Mouse (Mus musculus) megakaryocyte progenitor cell, adult 5-6 weeks (primary cell): ENCODE measurements around the gene Lcmt1. TPM values are rescaled to one million over a fixed set of nuclear protein-coding genes. Genes with fewer than 3 reads are reported as not detected.

Experiments
- ATAC-seq: replicated peaks from 2 replicates; pipeline ENCODE4 v1.8.0; 2016; ENCODE audit warnings: mild to moderate bottlenecking, moderate TSS enrichment, inconsistent platforms; ENCODE audit not compliant: poor library complexity
- total RNA-seq, 2 experiments: library from RNA; stranded (forward) in 1 of 2; stranded (reverse) in 1 of 2; fragments of 157-497, 149-512 nt in 1 of 2; fragments of 200-1000 nt in 1 of 2; gene quantifications; 2 replicates each; pipeline versions ENCODE4 v1.2.3 to v1.2.4; 2015 to 2017

Gene Lcmt1
- total RNA-seq, 2 experiments from 2014 or later: 35.9 to 45.4 TPM

DNA sequence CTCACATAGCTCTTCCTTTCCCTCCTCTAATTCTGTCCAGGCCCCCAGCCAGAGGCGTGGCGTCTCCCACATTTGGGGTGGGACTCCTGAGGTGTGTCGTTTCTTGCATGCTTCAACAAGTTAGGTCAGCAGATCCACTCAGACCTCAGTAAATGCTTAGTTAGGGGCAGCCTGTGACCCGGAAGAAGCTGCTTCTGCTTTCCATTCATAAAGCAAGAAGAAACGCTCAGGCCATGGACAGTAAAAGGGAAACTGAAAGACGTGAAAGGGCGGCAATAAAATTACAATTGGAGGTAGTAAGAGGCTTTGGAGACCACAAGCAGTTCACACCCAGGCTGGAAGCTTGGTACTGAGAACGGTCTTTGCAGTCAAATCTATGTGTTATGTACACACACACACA, 27.8 kb downstream of the Lcmt1 start:
- peak; percentile 76 for ATAC-seq

DNA sequence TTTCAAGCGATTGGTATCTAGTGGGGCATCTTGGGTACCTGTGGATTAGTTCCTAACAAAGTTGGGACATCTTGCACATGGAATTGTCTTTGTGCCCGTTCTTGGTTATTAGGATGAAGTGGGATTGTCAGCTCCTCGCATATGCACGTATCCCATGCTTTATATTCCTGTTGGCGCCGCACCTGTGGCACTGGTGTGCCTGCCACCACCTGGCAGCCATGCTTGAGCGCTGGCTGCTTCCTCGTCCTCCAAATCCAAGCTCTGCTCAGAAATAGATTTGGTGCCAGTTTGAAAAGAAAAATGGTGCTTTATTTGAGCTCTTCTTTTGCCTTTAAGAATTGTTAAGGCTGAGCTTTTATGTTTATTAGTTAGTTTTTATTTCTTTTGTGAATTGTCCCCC, 28.3 kb downstream of the Lcmt1 start:
- ATAC-seq: no peak

DNA sequence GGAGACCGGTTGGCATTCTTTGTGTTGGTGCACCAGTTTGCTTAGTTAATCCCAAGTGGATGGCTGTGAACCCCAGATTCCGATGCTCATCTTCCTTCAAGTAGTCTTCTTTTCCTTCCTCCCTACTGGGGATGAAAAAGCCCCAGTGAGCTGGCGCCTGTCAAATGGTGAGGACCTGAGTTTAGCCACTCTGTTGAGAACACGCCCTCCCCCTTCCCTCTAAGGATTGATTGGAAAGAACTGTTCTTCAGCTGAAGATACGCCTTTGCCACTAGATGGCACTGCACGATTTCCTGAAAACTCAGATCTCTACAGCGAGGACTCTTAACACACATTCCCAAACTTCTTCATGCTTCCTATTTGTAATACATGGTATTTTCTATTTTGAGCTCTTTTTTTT, 29.2 kb downstream of the Lcmt1 start:
- ATAC-seq: peak; percentile 88

- no peak for ATAC-seq
Measured at GRCm38 (mm10) chr7:123399286-123399685, 29.7 kb downstream of the Lcmt1 start.

DNA sequence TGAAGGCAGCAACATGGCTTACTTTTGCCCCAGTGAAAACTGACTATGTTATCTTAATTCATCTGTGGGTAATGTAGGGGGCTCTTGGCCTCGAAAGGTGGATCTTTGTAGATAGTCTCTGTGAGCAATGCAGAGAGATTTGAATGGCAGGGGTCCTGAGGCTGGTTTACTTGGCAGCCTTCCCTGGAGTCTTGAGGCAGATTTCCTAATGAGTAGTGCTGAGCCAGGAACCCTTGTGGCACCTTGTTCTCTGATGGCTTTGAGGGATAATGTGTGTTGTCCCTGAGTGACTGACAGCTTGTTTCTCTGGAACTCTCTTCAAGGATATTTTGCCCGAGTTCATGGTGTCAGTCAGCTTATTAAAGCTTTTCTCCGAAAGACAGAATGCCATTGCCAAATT, 31.5 kb downstream of the Lcmt1 start:
- no peak for ATAC-seq

DNA sequence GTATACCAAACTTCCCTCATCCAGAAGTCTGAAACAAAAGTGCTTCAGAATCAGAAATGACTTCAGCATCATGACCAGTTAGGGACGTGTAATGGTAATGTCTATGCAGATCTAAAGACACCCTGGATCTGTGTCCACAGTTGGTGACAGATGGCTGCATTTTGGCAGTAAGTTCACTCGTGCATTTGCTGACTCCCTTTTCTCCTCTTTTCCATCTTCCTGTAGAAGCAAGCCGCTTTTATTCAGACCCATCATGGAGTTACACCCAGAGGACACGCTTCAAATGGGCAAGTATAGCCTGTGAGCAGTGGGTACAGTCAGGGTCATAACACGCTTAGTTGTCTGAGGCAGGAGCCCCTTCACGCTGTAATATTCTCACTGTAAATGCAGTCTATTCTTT, 34.6 kb downstream of the Lcmt1 start:
- ATAC-seq: no peak

DNA sequence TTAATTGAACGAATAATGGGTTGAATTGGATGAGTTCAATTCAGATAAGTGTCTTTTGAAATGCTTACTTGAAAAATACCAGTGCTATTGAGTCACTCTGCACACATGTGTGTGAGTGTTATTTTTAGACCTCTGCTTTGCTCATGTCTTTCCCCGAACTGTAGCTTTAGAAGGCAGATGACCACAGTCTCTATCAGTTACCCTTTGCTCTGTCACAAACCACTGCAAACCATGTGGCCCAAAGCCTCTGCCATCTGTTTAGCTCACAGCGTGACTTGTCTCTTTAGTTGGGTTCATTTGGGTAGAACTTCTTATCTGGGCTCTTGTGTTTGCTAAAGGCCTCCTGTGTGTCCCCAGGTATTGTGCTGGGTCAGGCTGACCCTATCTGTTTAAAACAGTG, 36.0 kb downstream of the Lcmt1 start:
- no peak for ATAC-seq

DNA sequence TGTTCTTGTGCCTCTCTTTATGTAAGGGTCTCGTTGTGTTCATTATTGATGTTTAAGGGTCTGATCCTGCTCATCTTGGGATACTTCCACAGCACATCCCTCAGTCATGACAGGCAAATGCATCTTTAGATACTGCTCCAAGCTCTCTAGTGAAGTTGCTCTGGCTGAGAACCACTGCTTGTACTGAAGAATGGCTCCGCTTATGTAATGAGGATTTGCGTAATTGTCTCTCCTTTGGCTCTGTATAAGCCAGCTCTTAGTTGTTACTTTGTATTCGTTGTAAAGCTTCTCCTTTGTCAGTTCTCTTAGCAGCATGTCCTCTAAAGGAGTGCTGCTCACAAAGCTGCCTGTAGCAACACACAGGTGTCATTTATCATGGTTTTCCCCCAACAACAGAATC, 37.4 kb downstream of the Lcmt1 start:
- no peak for ATAC-seq

DNA sequence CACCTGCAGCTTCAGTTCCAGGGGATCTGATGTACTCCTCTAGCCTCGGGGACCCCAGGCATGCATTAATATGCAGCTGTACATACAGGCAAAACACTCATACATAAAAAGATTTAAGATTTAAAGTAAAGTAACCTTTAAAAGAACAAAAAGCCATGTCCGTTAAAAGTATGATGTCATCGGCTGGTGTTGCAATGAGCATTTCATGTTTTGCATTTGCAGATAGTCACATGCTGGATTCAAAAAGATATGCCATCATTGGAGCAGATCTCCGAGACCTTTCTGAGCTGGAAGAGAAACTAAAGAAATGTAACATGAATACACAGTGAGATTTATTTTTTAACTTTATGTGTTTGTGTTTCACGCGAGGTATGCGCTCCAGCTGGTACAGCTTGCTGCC, 40.9 kb downstream of the Lcmt1 start:
- peak; percentile 37 for ATAC-seq

DNA sequence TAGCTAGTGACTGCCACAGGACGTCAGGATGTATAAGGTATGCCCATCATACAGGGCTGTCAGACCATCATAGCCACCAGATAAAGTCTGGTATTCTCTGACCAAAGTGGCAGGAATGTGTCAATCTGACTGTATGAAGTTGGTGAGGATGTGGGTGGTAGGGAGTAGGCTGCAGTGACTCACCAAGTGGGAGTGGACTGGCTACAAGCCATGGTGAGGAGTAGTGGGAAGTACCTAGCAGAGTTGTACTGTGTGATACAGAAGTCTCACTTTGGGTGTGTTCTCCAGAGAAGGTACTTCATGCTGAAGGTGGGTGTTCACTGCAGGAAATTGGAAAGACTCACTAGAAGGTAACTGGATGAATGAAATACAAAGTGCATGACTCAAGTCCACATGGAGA, 41.5 kb downstream of the Lcmt1 start:
- ATAC-seq: peak; percentile 52

GRCm38 (mm10) chr7:123412143-123412542, 42.6 kb downstream of the Lcmt1 start:
- no peak for ATAC-seq

DNA sequence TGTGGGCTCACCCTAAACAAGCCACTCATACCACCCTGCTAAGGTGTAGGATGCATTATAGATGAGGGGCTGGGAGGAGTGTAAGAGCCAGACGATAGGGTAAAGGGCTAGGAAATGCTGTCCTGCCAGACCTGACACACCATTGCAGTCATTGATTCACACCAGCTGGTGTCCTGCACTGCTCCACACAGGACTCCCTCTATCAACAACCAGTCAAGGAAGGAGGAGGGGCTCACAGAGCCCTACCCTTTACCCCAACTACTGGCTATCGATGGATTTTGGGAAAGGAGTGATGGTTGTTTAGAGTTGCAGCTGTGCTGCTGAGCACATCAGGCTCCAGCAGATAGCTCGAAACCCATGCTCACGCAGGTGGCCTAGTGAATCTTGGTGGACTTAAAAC, 47.2 kb downstream of the Lcmt1 start:
- no peak for ATAC-seq

DNA sequence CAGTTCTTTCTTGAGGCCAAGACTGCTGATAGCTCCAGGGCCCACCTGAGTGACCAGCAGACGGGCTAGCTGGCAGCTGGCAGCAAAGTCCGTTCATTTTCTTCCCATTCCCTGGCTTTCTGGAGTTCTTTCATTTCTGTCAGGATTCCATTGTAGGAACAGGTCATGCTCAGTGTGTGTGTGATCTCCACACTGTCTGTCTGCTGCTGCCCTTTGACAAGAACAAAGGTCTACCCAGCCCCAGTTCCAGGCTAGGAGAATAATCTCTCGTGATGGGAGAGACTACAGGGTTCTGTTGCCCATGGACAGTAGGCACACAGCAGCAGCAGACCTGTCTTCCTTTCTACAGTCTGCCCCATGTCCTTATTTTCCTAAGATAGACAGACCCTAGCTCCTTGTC, 48.1 kb downstream of the Lcmt1 start:
- no peak for ATAC-seq

GRCm38 (mm10) chr7:123419984-123420383, 50.4 kb downstream of the Lcmt1 start:
- no peak for ATAC-seq

DNA sequence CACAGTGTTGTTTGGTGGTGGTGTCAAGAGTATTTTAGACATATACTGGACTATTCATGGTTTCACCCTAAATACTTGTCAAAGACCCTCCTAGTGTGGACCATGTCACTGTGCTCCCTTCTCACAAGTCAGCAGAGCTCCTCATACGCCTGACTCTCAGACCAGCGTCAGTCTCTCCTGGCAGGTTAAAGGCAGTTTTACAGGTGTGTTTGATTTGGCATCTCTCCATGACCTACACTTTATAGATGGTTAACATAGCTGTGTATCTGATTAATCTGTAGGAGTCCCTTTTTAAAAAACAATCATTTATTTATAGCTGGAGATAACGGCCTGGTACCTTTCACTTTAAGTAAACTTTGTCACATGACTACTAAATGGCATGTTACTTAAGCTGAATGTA, 52.4 kb downstream of the Lcmt1 start:
- ATAC-seq: no peak

DNA sequence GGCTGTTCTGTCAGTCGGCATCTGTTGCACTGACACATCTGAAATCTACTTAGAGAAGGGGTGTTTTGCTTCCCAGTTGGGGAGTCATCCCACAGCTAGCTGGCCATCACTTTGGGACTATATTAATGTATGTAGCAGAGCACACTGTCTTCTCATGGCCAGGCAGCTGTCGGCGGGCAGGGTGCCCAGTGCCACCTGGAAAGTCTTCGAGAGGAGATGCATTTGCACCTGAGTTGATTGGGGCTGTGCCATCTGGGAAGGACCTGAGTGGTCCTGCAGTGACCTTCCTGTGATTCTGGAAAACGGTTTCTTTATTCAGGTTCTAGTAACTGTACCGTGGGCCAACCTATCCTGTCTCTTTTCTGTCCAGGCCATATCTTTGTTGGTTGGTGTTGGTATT, 54.7 kb downstream of the Lcmt1 start:
- no peak for ATAC-seq

- no peak for ATAC-seq
Measured at GRCm38 (mm10) chr7:123425134-123425757, 55.7 kb downstream of the Lcmt1 start.

- ATAC-seq: peak; percentile 98
Measured at GRCm38 (mm10) chr7:123429624-123430410, 60.2 kb downstream of the Lcmt1 start.

DNA sequence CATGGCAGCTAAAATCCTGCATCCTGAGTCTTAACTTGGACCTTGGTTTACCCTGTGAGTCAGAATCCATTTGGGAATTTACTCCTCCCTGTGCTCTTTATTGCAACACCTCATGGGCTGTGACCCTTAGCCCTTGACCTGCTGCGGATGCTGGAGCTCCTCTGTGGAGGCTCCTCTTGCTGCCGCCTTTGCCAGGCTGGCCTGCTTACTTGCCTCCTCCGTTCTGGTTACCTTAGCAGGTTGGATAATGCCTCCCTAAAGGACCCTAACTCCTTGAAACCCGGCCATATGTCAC, 60.8 kb downstream of the Lcmt1 start:
- ATAC-seq: no peak

- no peak for ATAC-seq
Measured at GRCm38 (mm10) chr7:123431206-123431605, 61.6 kb downstream of the Lcmt1 start.

GRCm38 (mm10) chr7:123442079-123442478, 72.5 kb downstream of the Lcmt1 start:
- no peak for ATAC-seq

DNA sequence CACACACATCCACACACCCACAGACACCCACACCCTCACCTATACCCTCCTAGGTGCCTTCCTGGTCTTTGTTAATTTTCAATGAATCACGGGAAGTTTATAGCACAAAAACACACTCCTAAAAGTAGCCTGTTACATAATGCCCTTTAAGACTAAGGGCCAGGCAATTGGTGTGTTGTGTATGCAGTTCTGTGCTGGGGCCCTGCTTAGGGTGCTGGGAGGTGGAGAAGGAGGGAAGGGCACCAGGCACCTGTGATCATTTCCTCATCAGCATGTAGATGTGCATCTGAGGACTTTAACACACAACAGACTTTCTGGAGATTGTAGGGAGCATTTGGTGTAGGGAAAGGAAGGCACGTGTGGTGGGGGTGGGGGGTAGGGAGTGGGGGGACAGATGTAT, 79.2 kb downstream of the Lcmt1 start:
- ATAC-seq: no peak

DNA sequence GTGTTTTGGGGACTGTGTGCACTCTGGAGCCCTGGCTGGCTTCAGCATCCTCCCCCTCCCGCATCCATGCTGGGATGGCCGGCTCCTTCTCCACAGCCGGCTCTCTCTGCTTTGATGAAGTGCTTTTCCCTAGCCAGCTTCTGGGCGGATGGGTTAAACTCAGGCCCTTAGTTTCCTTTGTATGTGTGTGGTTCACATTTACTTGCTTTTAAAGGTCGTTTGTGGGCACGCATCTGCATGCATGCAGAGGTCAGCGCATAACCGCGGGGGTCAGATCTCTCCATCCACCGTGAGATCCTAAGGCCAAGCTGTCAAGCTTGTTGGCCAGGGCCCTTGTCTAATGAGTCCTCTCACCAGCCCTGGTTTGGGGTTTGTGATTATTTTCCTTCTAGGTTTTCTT, 80.1 kb downstream of the Lcmt1 start:
- ATAC-seq: no peak
